Mouse (Mus musculus): ENCODE data around the gene Npepps.
A peak's percentile ranks its signal among the peaks of the same experiment; 100 is the strongest.

DNA sequence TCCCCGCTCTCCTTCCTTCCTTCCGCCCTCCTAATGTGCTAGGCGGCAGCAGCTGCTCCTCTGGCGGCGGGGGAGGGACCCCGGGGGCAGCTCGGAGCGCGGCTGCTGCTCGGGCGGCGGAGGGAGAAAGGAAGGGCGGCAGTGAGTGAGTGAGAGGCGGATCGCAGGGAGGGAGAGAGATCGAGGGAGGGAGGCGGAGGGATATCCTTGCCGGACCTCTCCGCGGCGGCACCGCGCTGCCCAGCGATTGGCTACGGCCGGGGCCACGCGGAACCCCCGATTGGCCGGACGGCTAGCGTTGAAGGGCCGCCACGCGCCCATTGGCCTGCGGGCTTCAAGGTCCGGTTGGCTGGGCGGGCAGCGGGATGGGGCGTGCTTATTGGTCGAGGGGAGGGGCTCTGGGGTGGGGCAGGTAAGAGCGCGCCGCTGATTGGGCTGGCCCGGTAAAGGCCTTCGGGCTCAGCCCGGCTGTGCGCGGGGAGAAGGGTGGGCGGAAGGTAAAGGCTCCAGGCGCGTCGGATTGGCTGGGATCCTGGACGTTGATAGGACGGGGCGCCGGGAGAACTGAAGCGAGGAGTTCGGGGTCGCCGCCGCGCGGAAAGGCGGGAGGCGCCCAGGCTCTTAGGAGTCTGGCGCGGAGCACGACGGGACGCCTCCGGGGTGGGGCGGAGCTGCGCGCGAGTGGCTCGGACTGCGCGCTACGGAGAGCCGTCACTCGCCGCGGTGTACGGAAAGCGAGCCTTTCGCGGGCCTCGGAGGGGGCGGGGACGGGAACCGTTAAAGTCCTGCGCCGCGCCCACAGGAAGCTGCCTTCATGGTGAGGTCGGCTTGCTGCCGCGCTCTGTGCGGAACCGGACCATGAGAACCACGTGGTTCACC is 92.4 kb downstream of the Npepps start, which contains the start of gene Kpnb1:
- peak; percentile 65 to 87 for TF ChIP-seq POLR2A (IDR thresholded peaks at IDR 0.05; ENCODE audit: control insufficient read depth in 1 of 2, insufficient read depth in 1 of 2, low read depth in 1 of 2, low read length in 2 of 2, poor library complexity in 1 of 2)
- TF ChIP-seq KAT2A (conservative IDR thresholded peaks at IDR 0.05; ENCODE audit: low read depth, low read length): peak; percentile 94
- peak; percentile 82 for TF ChIP-seq HCFC1 (IDR thresholded peaks at IDR 0.05; ENCODE audit: low read depth, low read length)
- no peak for TF ChIP-seq ZNF384 (IDR thresholded peaks at IDR 0.05; ENCODE audit: low read depth, low read length)
- TF ChIP-seq ZMIZ1 (IDR thresholded peaks at IDR 0.05; ENCODE audit: low read depth, low read length): peak; percentile 54
- 0 out of 6 replicates have a peak, but pooled peaks of 1 of the 3 experiments have one; percentile 5 for TF ChIP-seq CTCF (IDR thresholded peaks at IDR 0.05 in 2 of 3, conservative IDR thresholded peaks at IDR 0.05 in 1 of 3; ENCODE audit: control insufficient read depth in 1 of 3, insufficient read depth in 1 of 3, low read depth in 2 of 3, low read length in 3 of 3, poor library complexity in 1 of 3, severe bottlenecking in 1 of 3)
- TF ChIP-seq MYC (IDR thresholded peaks at IDR 0.05; ENCODE audit: low read depth, low read length): peak; percentile 55; the same call in 1 of the 2 replicates
- no peak for TF ChIP-seq TAL1 (IDR thresholded peaks at IDR 0.05; ENCODE audit: low read length)
- no peak for TF ChIP-seq MAFK (IDR thresholded peaks at IDR 0.05; ENCODE audit: borderline replicate concordance, low read depth, low read length)

Data from MEL (cell line).